Mouse (Mus musculus) monocyte, adult 5-6 weeks (primary cell): ENCODE measurements around the gene Nfe2l2. TPM values are rescaled to one million over a fixed set of nuclear protein-coding genes. Genes with fewer than 3 reads are reported as not detected.

Experiments used
- ATAC-seq: fragments of 153-309, 156-312 bp; replicated peaks from 2 replicates; pipeline ENCODE4 v1.8.0; 2017; ENCODE audit warnings: mild to moderate bottlenecking; ENCODE audit not compliant: low TSS enrichment, insufficient number of reproducible peaks, severe bottlenecking, poor library complexity, low FRiP score
- total RNA-seq: library from RNA; stranded (forward); fragments of 200-1000, 200-491, 200-594 nt; gene quantifications from 3 replicates; pipeline ENCODE4 v1.2.3, GENCODE M21; 2017

Gene Nfe2l2
- total RNA-seq, 1 experiment from 2014 or later = 230 TPM

- no peak; the same call in 1 of the 2 replicates for ATAC-seq
These were observed 71.7 kb downstream of the Nfe2l2 start for GRCm38 (mm10) chr2:75632721-75633181.

GRCm38 (mm10) chr2:75632043-75632442 is 72.4 kb downstream of the Nfe2l2 start:
- ATAC-seq = no peak

- no peak for ATAC-seq
These were observed 73.0 kb downstream of the Nfe2l2 start for GRCm38 (mm10) chr2:75631421-75631820.

- ATAC-seq = no peak
These were observed 76.0 kb downstream of the Nfe2l2 start for GRCm38 (mm10) chr2:75628487-75628886.

DNA sequence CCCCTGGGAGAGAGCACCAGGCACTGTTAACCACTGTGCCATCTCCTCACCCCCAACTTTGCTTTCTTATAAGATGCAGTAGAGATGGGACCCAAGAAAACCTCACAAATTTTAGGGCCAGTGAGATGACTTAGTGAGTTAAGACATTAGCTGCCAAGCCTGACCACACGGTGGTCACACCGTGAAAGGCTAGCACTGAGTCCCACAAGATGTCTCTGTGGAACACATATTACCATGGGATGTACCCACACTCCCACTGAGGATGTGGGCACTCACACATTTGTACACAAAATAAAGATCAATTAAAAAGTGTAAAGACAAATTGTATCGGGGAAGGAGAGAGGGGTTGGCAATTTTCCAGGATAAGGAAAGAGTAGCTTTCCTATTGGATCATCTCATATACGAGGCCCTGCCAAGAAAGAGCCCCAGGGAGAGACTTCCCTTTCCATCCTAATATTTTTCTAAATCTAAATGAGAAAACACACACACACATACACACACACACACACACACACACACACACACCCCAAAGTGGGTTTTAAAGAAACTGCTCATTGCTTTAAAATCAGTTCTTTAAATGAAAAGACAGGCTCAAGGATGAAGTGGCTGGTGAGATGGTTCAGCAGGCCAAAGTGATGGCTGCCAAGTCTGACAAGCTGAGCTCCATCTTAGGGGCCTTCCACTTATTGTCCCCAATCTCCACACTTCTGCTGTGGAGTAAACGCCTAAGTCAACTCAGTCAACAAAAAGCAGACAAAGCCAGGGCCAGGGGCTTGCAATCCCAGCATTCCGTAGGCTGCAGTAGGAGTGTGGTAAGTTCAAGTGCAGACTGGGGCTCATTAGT is 77.6 kb downstream of the Nfe2l2 start:
- no peak for ATAC-seq

Other genes with a start within 250 kb of the Nfe2l2 start
- 236 to 464 TPM (median 357 TPM) in 3 replicates for gene Hnrnpa3, start 45.4 kb downstream of the Nfe2l2 start, total RNA-seq
- gene Agps, start 127.5 kb upstream of the Nfe2l2 start, total RNA-seq = 60.0 to 94.2 TPM (median 75.4 TPM) in 3 replicates
- gene Ttc30b, start 233.9 kb upstream of the Nfe2l2 start, total RNA-seq = 1.3 to 3.2 TPM (median 2.4 TPM) in 3 replicates